Mouse (Mus musculus): Measurements from ENCODE around the gene Wfdc21.

DNA sequence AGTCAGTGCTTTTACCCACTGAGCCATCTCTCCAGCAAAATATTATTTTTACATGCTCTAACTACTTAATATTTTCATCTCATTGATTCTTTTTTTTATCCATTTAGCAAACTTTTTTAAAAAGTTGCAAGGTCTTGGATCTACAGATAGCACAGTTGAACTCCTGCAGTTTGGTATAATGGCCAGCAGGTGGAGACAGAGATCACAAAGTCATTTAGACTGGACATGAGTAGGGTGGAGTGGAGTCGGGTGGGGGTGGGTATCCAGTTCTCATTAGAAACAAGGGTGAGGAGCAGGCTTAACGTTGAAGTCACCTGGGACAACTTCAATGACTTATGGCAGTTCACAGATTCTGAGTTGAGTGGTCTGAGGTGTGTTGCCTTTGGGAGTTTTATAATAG lies 38.6 kb downstream of the Wfdc21 start:
- TF ChIP-seq CTCF (IDR thresholded peaks at IDR 0.05; ENCODE audit: low read depth, low read length), result peak; percentile 49
- no peak for TF ChIP-seq GATA1 (IDR thresholded peaks at IDR 0.05; ENCODE audit: borderline replicate concordance, low read length)
- TF ChIP-seq GATA2 (IDR thresholded peaks at IDR 0.05; ENCODE audit: borderline replicate concordance, low read depth, low read length), result no peak
